Mouse (Mus musculus) intestine, postnatal 0 days (tissue): ENCODE measurements around the gene Hnrnpf. TPM values are rescaled to one million over a fixed set of nuclear protein-coding genes. Genes with fewer than 3 reads are reported as not detected.

Experiments
- ATAC-seq: fragments of 200-750 bp; cut with Nextera tagmentation; 2 replicates; pipeline ENCODE4 v1.8.0; 2017; ENCODE audit warnings: mild to moderate bottlenecking, moderate TSS enrichment, moderate library complexity
- H3K27ac ChIP-seq: fragments of 300-500 bp; sonication (generic); 2 replicates; pipeline ENCODE4 v1.5.1; 2014; ENCODE audit warnings: mild to moderate bottlenecking, low read depth, low read length, moderate library complexity
- H3K27me3 ChIP-seq: fragments of 300-500 bp; sonication (generic); replicated peaks from 2 replicates; pipeline ENCODE4 v1.6.1; 2014; ENCODE audit warnings: low read length, mixed read lengths; ENCODE audit not compliant: control insufficient read depth, insufficient read depth
- H3K36me3 ChIP-seq: fragments of 300-500 bp; sonication (generic); 2 replicates; pipeline ENCODE4 v1.6.1; 2014; ENCODE audit warnings: mild to moderate bottlenecking, moderate library complexity; ENCODE audit not compliant: control insufficient read depth, insufficient read depth
- H3K4me1 ChIP-seq: fragments of 300-500 bp; sonication (generic); replicated peaks from 2 replicates; pipeline ENCODE4 v1.6.1; 2014; ENCODE audit warnings: antibody characterized with exemption, low read length, mixed read lengths; ENCODE audit not compliant: control insufficient read depth, insufficient read depth
- H3K4me2 ChIP-seq: fragments of 300-500 bp; sonication (generic); replicated peaks from 2 replicates; pipeline ENCODE4 v1.6.1; 2014; ENCODE audit warnings: low read depth, mild to moderate bottlenecking, moderate library complexity
- H3K4me3 ChIP-seq: fragments of 300-500 bp; sonication (generic); 2 replicates; pipeline ENCODE4 v1.5.1; 2014; ENCODE audit warnings: low read depth, low read length
- H3K9ac ChIP-seq: fragments of 300-500 bp; sonication (generic); 2 replicates; pipeline ENCODE4 v1.6.1; 2014; ENCODE audit warnings: mild to moderate bottlenecking, low read depth, low read length
- H3K9me3 ChIP-seq: fragments of 300-500 bp; sonication (generic); 2 replicates; pipeline ENCODE4 v1.6.1; 2016; ENCODE audit warnings: mixed run types; ENCODE audit not compliant: control insufficient read depth
- CTCF ChIP-seq: sonication (generic); IDR thresholded peaks from 2 replicates; pipeline ENCODE4 v1.5.1; 2016; ENCODE audit warnings: low read depth, mild to moderate bottlenecking, control low read depth, antibody characterized with exemption, moderate library complexity
- WGBS: fragments of 180-500 bp; shearing (Covaris S2); extraction: QIAGEN DNeasy Blood & Tissue Kit; methylation state at CpG from one replicate; pipeline ENCODE4 v1.1.7; 2014; 5-methylcytosine and 5-hydroxymethylcytosine counted together
- polyA plus RNA-seq: library from polyadenylated mRNA; unstranded; fragments of >200 nt; fragmentation: Nextera tagmentation; extraction: Ambion mirVana; gene quantifications from 2 replicates; pipeline ENCODE4 v1.2.1, GENCODE M21; 2015

Gene Hnrnpf
- polyA plus RNA-seq, 1 experiment from 2014 or later, result 340 TPM

DNA sequence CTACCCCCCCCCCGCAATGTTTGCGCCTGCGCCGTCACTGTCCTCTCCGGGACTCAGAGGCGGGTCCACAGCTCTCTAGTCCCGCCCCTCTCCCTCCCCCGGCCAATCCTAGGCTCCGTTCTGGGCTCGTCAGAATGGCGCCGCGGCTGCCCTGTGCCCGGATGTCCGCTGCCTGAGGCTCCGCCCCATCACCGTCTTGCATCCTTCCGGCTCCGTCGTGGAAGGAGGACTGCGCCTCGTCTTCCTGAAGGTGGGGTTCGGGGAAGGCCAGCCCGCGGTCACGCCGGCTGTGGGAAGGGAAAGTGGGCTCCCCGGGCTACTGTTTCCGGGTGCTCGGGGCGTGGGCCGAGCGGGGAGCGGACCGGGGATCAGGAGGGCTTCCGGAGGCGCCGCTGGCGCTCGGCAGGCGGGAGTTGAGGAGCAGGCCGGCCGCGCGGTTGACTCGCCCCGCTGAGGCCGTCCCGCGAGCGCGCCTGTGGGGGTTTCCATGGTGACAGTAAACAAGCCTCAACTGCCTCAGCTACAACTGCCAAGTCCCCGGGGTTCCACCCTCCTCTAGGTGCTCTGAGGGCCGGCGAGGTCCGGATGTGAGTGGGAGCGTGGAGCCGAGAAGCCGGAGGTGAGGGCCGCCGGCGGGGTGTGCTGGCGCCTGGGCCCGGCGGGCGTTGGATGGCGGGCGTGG is 6.6 kb downstream of the Hnrnpf start:
- peak overlapping the region; percentile 79 for H3K4me2 ChIP-seq
- H3K9ac ChIP-seq, result peak overlapping the region; percentile 99
- WGBS, result under 1% methylated on average over 68 of the region's 68 CpGs
- no peaks in the 10 kb centered on the region for H3K9me3 ChIP-seq
- ATAC-seq, result peak; percentile 92
- no peaks in the 10 kb centered on the region for H3K4me1 ChIP-seq
- peak; percentile 35 for TF ChIP-seq CTCF
- H3K27me3 ChIP-seq, result no peaks in the 10 kb centered on the region
- H3K4me3 ChIP-seq, result peak overlapping the region; percentile 95
- peak overlapping the region; percentile 99 for H3K27ac ChIP-seq
- H3K36me3 ChIP-seq, result no peaks in the 10 kb centered on the region

DNA sequence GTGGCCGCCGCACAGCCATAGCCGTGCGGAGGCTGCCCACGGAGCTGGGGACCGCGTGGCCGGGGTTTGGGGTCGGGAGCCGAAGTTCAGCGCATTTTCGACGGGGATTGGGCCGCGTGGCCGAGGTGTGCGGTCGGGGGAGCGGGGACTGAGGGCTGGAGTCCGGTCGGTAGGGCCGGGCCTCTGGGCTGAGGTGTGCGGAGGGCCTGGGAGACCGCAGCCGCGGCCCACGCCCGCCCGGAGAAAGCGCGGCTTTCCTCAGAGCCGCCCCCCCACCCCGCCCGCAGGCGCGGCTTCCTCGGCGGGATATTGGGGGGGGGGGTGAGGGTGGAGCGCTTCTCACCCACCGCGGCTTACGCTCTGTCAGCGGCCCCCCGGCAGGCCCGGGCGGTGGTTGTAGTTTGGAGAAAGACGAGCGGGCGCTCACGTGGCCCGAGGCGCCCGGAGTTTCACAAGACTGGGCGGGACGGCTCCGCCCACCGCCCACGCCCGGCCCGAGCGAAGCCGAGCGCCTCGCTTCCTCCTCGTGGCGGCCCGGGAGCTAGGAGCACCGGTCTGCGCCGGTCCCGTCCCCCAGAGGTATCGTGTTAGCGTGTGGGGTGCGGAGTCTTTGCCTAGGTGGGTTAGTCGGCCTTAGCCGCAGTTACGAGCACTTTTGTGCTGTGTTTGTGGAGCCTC is 7.3 kb downstream of the Hnrnpf start:
- H3K27me3 ChIP-seq, result no peaks in the 10 kb centered on the region
- H3K9me3 ChIP-seq, result no peaks in the 10 kb centered on the region
- peak; percentile 78 for ATAC-seq
- no peak; the same call in 1 of the 2 replicates for TF ChIP-seq CTCF
- peak overlapping the region; percentile 79 for H3K4me2 ChIP-seq
- H3K36me3 ChIP-seq, result no peaks in the 10 kb centered on the region
- peak overlapping the region; percentile 95 for H3K4me3 ChIP-seq
- WGBS, result under 1% methylated on average over 61 of the region's 77 CpGs
- peak overlapping the region; percentile 99 for H3K27ac ChIP-seq
- no peaks in the 10 kb centered on the region for H3K4me1 ChIP-seq
- peak overlapping the region; percentile 99 for H3K9ac ChIP-seq

DNA sequence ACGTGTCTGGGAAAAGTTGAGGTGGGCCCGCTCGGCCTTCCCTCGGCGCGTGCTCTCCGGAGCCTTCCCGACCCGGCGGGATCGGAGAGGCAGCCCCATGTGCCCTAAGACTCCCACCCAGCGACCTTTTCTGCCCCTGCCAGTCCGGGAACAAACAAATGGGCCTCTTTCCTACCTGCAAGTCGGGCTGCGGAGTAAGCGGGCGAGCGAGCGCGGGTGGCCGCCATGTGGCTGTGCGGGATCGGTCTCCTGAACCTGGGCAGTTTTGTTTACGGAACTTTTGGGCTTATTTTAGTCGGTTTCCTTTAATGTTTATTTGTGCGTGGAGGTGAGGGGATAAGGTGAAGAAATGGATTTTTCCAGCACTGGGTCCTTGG is 7.8 kb downstream of the Hnrnpf start:
- Histone ChIP-seq H3K9me3 (no peaks in the 10 kb centered on the region), H3K4me1 (0 out of 2 replicates have a peak, but pooled peaks cover under 1% of the 10 kb centered on the region), H3K27me3 (no peaks in the 10 kb centered on the region), H3K27ac (peak overlapping the region; percentile 99), H3K36me3 (no peaks in the 10 kb centered on the region), H3K9ac (peak overlapping the region; percentile 99), H3K4me2 (peak overlapping the region; percentile 79), H3K4me3 (peak overlapping the region; percentile 95)
- no peak; the same call in 1 of the 2 replicates for TF ChIP-seq CTCF
- WGBS, result 0% methylated on average over 26 of the region's 26 CpGs
- peak; percentile 2; the same call in 1 of the 2 replicates for ATAC-seq

DNA sequence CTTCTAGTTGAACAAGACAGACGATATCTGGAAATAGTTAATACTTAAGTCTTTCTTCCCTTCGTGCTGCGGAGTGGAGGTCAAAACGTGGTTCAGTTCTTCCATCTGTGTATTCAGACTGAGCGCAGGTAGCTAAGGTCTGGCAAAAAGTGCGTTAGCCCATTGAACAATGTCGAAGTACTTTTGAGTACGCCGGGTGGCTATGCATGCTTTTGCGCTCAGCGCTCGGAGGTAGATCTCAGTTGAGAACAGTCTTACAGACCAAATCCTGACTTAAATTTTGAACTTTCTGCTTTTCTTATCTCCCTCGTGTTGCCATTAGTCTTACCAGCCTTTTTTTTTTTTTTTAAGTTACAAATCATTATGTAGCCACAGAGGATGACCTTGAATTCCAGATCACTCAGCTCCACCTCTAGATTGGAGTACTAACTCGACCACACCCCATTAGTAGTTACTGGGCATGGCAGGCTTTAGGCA is 8.3 kb downstream of the Hnrnpf start:
- peak overlapping the region; percentile 79 for H3K4me2 ChIP-seq
- no peaks in the 10 kb centered on the region for H3K9me3 ChIP-seq
- ATAC-seq, result no peak
- H3K4me1 ChIP-seq, result 0 out of 2 replicates have a peak, but pooled peaks cover 4% of the 10 kb centered on the region
- under 1% methylated on average over 14 of the region's 14 CpGs for WGBS
- TF ChIP-seq CTCF, result no peak
- peak overlapping the region; percentile 95 for H3K4me3 ChIP-seq
- no peaks in the 10 kb centered on the region for H3K27me3 ChIP-seq
- no peaks in the 10 kb centered on the region for H3K36me3 ChIP-seq
- peak overlapping the region; percentile 99; the same call in 1 of the 2 replicates for H3K27ac ChIP-seq
- peak overlapping the region; percentile 99 for H3K9ac ChIP-seq

DNA sequence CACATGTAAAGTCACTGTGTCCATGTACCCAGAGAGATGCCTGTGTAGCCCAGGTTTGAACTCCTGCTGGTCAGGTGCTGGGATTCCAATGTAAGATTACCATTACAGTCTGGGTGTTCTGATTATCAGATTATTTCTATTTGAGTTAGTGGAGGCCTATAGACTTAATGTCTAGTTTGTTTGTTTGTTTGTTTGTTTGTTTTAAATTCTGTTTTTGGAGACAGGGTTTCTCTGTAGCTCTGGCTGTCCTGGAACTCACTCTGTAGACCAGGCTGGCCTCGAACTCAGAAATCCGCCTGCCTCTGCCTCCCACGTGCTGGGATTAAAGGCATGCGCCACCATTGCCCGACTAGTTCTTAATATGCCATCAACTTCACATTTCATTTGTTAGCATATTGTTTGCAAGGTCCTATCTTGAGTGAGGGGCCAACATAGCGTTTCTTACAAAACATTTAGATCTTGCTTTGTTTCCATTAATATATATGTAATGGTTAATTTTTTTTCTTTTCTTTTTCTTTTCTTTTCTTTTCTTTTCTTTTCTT is 10.1 kb downstream of the Hnrnpf start:
- WGBS, result 57% methylated on average over 6 of the region's 6 CpGs
- ATAC-seq, result no peak
- Histone ChIP-seq H3K36me3 (no peaks in the 10 kb centered on the region), H3K9ac (no peak overlapping the region), H3K4me2 (peak overlapping the region; percentile 79; the same call in 1 of the 2 replicates), H3K27me3 (no peaks in the 10 kb centered on the region), H3K9me3 (no peaks in the 10 kb centered on the region), H3K27ac (no peak overlapping the region), H3K4me1 (0 out of 2 replicates have a peak, but pooled peaks cover 4% of the 10 kb centered on the region), H3K4me3 (no peak overlapping the region)
- TF ChIP-seq CTCF, result no peak

DNA sequence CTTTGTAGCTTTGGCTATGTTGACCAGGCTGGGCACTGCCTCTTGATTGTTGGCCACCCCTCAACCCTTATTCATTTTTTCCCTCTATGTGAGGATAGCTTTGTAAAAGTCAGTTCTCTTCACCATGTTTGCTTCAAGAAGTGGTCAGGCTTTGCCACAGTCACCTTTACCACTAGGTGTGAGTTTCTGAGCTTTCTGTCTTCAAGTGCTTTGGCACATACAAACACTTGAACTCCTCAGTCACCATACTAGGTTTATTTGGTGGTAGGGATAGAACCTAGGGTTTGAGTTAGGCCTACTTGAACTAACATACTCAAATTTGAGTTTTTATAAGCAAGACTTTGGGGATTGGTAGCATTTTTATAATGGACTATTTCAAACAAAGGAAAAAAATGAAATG is 14.4 kb downstream of the Hnrnpf start:
- H3K36me3 ChIP-seq, result no peaks in the 10 kb centered on the region
- no peaks in the 10 kb centered on the region for H3K27me3 ChIP-seq
- ATAC-seq, result no peak
- no peak overlapping the region for H3K27ac ChIP-seq
- 0 out of 2 replicates have a peak, but pooled peaks cover 5% of the 10 kb centered on the region for H3K4me1 ChIP-seq
- no peak overlapping the region for H3K4me3 ChIP-seq
- no peak overlapping the region for H3K4me2 ChIP-seq
- no peaks in the 10 kb centered on the region for H3K9me3 ChIP-seq
- no peak overlapping the region for H3K9ac ChIP-seq
- TF ChIP-seq CTCF, result no peak
